Mouse (Mus musculus): ENCODE data around the gene Bbs7. TPM values are rescaled to one million over a fixed set of nuclear protein-coding genes. Genes with fewer than 3 reads are reported as not detected.
"Not testable (repeated sequence)": the region's sequence is repeated elsewhere in the genome, so short reads cannot be mapped to it uniquely, and the experiment has no call there.

The Bbs7 gene
- total and polyA plus RNA-seq, 2 experiments from 2014 or later = 0.50 to 8.2 TPM

DNA sequence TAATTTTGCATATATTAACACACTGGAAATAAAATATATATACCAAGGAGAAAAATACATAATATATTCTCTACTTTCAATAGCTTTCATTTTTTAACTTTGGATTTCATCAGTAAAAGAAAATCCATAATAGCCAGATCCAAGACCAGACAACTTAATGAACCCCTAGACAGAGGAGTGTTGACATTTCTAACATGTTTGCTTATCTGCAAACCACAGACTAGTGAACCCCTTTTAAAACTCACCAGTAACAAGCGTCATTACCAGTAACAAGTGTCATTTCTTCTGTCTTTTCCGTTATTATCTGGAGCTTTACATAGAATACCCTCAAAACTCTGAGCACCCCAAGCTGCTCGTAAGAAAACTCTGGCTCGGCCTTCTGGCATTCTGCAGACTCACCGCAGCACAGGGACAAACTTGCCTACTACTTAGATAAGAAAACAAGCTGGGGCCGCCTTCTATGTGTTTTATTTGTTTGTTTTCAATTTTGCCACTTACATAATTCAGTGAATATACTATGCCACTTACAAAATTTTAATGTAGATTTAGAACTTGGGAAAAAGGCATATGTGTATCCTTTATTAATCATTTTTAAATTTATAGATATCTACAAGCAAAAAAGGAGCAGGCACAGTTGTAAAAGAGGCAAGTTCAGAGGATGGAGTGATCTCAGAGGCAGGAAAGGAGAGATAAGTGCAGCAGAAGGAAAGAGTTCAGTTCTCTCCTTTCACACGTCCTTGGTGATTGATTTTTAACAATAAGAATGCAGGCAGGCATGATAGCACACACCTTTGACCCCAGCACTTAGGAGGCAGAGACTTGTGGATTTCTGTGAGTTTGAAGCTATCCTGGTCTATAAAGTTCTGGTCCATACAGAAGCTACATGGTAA, 7.1 kb downstream of the Bbs7 start:
- no peaks in the 10 kb centered on the region for H3K4me1 ChIP-seq (ENCODE audit: control insufficient read depth, insufficient read depth)
- no peak overlapping the region for H3K9ac ChIP-seq (replicated peaks; ENCODE audit: low read depth, low read length)
- H3K4me2 ChIP-seq (ENCODE audit: low read depth, low read length) = no peak overlapping the region
- TF ChIP-seq EP300 (IDR thresholded peaks at IDR 0.05; ENCODE audit: low read depth) (no peak), CTCF (IDR thresholded peaks at IDR 0.05; ENCODE audit: low read depth) (no peak)
- WGBS = 55% methylated on average over 7 of the region's 7 CpGs
- DNase-seq (ENCODE audit: low spot score) (no peak), ATAC-seq (ENCODE audit: insufficient read depth, low read depth) (no peak)
- H3K9me3 ChIP-seq (replicated peaks; ENCODE audit: control insufficient read depth, low read length) = no peaks in the 10 kb centered on the region
- no peaks in the 10 kb centered on the region for H3K27me3 ChIP-seq (ENCODE audit: control insufficient read depth, insufficient read depth, low read length)
- no peaks in the 10 kb centered on the region; the same call in 1 of the 2 replicates for H3K36me3 ChIP-seq (replicated peaks; ENCODE audit: control insufficient read depth, insufficient read depth, low read length)
- no peak overlapping the region for H3K4me3 ChIP-seq (ENCODE audit: low read depth, low read length)
- no peak overlapping the region for H3K27ac ChIP-seq (ENCODE audit: low read depth)

DNA sequence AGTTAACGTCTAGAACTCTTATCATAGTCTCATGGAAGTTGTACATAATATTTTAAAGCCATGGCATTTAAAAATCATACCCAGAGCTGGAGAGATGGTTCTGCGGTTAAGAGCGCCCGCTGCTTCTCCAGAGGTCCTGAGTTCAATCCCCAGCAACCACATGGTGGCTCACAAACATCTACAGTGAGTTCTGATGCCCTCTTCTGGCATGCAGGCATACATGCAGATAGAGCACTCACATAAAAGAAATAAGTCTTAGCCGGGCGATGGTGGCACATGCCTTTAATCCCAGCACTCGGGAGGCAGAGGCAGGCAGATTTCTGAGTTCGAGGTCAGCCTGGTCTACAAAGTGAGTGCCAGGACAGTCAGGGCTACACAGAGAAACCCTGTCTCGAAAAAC, 13.5 kb downstream of the Bbs7 start:
- not testable (repeated sequence) for H3K36me3 ChIP-seq (replicated peaks; ENCODE audit: control insufficient read depth, insufficient read depth, low read length); DNase-seq (ENCODE audit: low spot score); H3K4me2 ChIP-seq (ENCODE audit: low read depth, low read length); H3K27ac ChIP-seq (ENCODE audit: low read depth); H3K4me3 ChIP-seq (ENCODE audit: low read depth, low read length); H3K9me3 ChIP-seq (replicated peaks; ENCODE audit: control insufficient read depth, low read length); H3K9ac ChIP-seq (replicated peaks; ENCODE audit: low read depth, low read length); ATAC-seq (ENCODE audit: insufficient read depth, low read depth); H3K4me1 ChIP-seq (ENCODE audit: control insufficient read depth, insufficient read depth); H3K27me3 ChIP-seq (ENCODE audit: control insufficient read depth, insufficient read depth, low read length)
- WGBS = 90% methylated on average over 9 of the region's 9 CpGs

DNA sequence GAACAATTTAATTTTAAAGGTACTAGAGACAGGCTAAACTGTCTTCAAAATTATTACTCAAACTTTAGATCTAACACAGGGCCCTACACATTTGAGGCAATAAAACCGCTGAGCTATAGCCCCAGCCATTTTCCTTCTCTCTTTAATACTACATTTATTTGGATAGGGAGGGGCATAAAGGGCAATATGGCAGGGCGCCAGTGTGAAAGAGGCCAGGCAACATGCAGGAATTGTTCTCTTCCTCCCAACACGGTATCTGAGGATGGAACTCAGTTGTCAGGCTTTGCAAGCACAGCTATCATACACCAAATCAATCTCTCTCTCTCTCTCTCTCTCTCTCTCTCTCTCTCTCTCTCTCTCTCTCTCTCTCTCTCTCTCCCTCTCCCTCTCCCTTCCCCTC, 14.5 kb downstream of the Bbs7 start:
- no peak for DNase-seq (ENCODE audit: low spot score)
- WGBS = 67% methylated on average over 3 of the region's 3 CpGs
- TF ChIP-seq CTCF (IDR thresholded peaks at IDR 0.05; ENCODE audit: low read depth) (no peak), EP300 (IDR thresholded peaks at IDR 0.05; ENCODE audit: low read depth) (no peak)
- no peak overlapping the region for H3K9ac ChIP-seq (replicated peaks; ENCODE audit: low read depth, low read length)
- no peak overlapping the region for H3K27ac ChIP-seq (ENCODE audit: low read depth)
- no peak for ATAC-seq (ENCODE audit: insufficient read depth, low read depth)
- H3K4me2 ChIP-seq (ENCODE audit: low read depth, low read length) = no peak overlapping the region
- no peaks in the 10 kb centered on the region for H3K9me3 ChIP-seq (replicated peaks; ENCODE audit: control insufficient read depth, low read length)
- H3K27me3 ChIP-seq (ENCODE audit: control insufficient read depth, insufficient read depth, low read length) = no peaks in the 10 kb centered on the region
- H3K36me3 ChIP-seq (replicated peaks; ENCODE audit: control insufficient read depth, insufficient read depth, low read length) = no peaks in the 10 kb centered on the region
- no peak overlapping the region for H3K4me3 ChIP-seq (ENCODE audit: low read depth, low read length)
- no peaks in the 10 kb centered on the region for H3K4me1 ChIP-seq (ENCODE audit: control insufficient read depth, insufficient read depth)

DNA sequence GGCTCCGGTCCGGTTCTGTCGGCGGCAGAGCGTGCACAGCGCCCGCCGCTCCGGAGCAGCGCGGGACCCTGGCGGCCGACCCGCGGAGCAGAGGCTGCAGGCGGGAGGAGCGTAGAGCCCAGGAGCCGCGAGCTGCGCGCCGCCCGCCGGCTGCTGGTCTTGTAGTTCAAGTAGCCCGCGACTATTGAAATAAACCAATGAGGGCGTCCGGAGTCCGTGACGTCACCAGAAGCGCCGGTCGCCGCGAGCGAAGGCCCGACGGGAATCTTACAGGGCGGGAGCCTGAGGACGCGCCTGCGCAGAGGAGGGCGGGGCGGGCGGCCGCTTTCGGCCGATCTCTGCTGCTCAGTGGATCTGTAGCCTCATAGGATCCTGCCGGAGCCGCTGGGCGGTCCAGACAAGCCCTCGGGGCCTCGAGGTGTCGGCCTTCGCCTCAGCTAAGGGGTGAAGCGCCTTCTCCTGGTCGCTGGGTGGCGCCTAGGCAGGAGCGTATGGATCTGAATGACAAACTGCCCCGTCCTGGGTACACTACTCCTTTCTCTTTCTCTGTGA, 41.4 kb downstream of the Bbs7 start, which contains the start of gene Ccna2:
Gene Ccna2, minus strand, starts transcription at position 324 of the 552 bp plus-strand sequence.
- Histone ChIP-seq H3K4me1 (ENCODE audit: control insufficient read depth, insufficient read depth) (peaks cover 23% of the 10 kb centered on the region), H3K4me2 (ENCODE audit: low read depth, low read length) (peak within 1 kb of the TSS; percentile 99), H3K9ac (replicated peaks; ENCODE audit: low read depth, low read length) (peak within 1 kb of the TSS; percentile 83), H3K27me3 (ENCODE audit: control insufficient read depth, insufficient read depth, low read length) (no peaks in the 10 kb centered on the region), H3K27ac (ENCODE audit: low read depth) (peak within 1 kb of the TSS; percentile 83), H3K36me3 (replicated peaks; ENCODE audit: control insufficient read depth, insufficient read depth, low read length) (peaks cover 20% of the 10 kb centered on the region), H3K9me3 (replicated peaks; ENCODE audit: control insufficient read depth, low read length) (no peaks in the 10 kb centered on the region), H3K4me3 (ENCODE audit: low read depth, low read length) (peak within 1 kb of the TSS; percentile 92)
- DNase-seq (ENCODE audit: low spot score) = peak; percentile 97
- ATAC-seq (ENCODE audit: insufficient read depth, low read depth) = peak; percentile 100
- under 1% methylated on average over 54 of the region's 60 CpGs for WGBS
- TF ChIP-seq EP300 (IDR thresholded peaks at IDR 0.05; ENCODE audit: low read depth) = 0 out of 2 replicates have a peak, but pooled peaks have one; percentile 34
- peak; percentile 75 for TF ChIP-seq CTCF (IDR thresholded peaks at IDR 0.05; ENCODE audit: low read depth)

DNA sequence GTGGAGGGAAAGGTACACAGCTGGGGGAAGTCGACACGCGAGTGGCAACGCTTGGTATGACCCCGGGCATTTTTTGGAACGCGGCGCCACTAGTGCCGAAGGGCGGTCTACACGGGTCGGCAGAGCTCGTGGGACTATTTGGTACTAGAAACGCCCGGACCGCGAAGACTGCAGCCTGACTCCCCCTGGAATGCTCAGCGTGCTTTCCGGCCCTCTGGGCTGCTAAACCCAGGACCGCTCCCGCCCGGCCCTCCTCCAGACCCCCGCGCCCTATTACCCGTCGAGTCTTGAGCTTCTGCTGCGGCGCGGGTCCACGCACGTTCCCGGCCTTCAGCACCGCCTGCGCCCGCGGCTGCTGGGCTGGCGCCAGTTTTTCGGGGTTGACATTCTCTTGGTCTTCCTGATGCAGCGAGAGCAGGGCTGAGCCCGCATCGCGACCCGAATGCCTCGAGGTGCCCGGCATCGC, 41.9 kb downstream of the Bbs7 start:
- Histone ChIP-seq H3K4me1 (ENCODE audit: control insufficient read depth, insufficient read depth) (peaks cover 23% of the 10 kb centered on the region), H3K9me3 (replicated peaks; ENCODE audit: control insufficient read depth, low read length) (no peaks in the 10 kb centered on the region), H3K9ac (replicated peaks; ENCODE audit: low read depth, low read length) (peak overlapping the region; percentile 83), H3K4me2 (ENCODE audit: low read depth, low read length) (peak overlapping the region; percentile 99), H3K27ac (ENCODE audit: low read depth) (peak overlapping the region; percentile 43), H3K27me3 (ENCODE audit: control insufficient read depth, insufficient read depth, low read length) (no peaks in the 10 kb centered on the region), H3K4me3 (ENCODE audit: low read depth, low read length) (peak overlapping the region; percentile 92), H3K36me3 (replicated peaks; ENCODE audit: control insufficient read depth, insufficient read depth, low read length) (peaks cover 25% of the 10 kb centered on the region)
- TF ChIP-seq CTCF (IDR thresholded peaks at IDR 0.05; ENCODE audit: low read depth) (no peak), EP300 (IDR thresholded peaks at IDR 0.05; ENCODE audit: low read depth) (no peak)
- ATAC-seq (ENCODE audit: insufficient read depth, low read depth) = peak; percentile 0; the same call in 1 of the 2 replicates
- under 1% methylated on average over 46 of the region's 46 CpGs for WGBS
- DNase-seq (ENCODE audit: low spot score) = no peak

All from heart, postnatal 0 days (tissue).